Comparison of ENCODE assay signal across 29 mouse cellular contexts in genomic region chr9:60782057-60782789, GRCm38 (mm10). TPM values are rescaled to one million over a fixed set of nuclear protein-coding genes. Genes with fewer than 3 reads are reported as not detected.
DNase-seq lines count a peak whose midpoint lies in the region; ATAC-seq and TF ChIP-seq lines count a peak whose summit lies in the region.
"Had no signal": no experiment of that assay in that cellular context is flagged by ENCODE, and none has a peak within 500 bp of the region (broad histone marks: within the 10 kb centered on the region; RNA-seq: fewer than 3 reads in every experiment).

No protein-coding gene starts in this region.

- 57% methylated on average over 9 of the region's 9 CpGs for WGBS in forebrain, embryonic 12.5 days
- 46% methylated on average over 9 of the region's 9 CpGs for WGBS in forebrain, embryonic 15.5 days
- WGBS in midbrain, embryonic 11.5 days, result 76% methylated on average over 9 of the region's 9 CpGs
- WGBS in midbrain, embryonic 10.5 days, result 88% methylated on average over 9 of the region's 9 CpGs
- 72% methylated on average over 9 of the region's 9 CpGs for whole genome bisulfite sequencing in stomach, postnatal 0 days
- WGBS in limb, embryonic 10.5 days, result 87% methylated on average over 9 of the region's 9 CpGs

- H3K4me1 ChIP-seq in forebrain, embryonic 12.5 days, result peaks cover 15% of the 10 kb centered on the region
- peaks cover 5% of the 10 kb centered on the region; the same call in 1 of the 2 replicates for H3K4me1 ChIP-seq in forebrain, embryonic 15.5 days
- H3K4me1 ChIP-seq in midbrain, embryonic 11.5 days (ENCODE audit: control insufficient read depth, insufficient read depth, low read length), result peaks cover 6% of the 10 kb centered on the region; the same call in 1 of the 2 replicates
- peaks cover 7% of the 10 kb centered on the region for H3K4me1 ChIP-seq in midbrain, embryonic 10.5 days
- H3K4me1 ChIP-seq in stomach, postnatal 0 days (replicated peaks; ENCODE audit: control insufficient read depth, insufficient read depth), result no peaks in the 10 kb centered on the region
- H3K4me1 ChIP-seq in limb, embryonic 10.5 days, result no peaks in the 10 kb centered on the region
- H3K4me1 ChIP-seq: embryonic facial prominence, embryonic 10.5 days; embryonic facial prominence, embryonic 15.5 days; hindbrain, embryonic 12.5 days had no signal

- no peak overlapping the region for H3K9ac ChIP-seq in forebrain, embryonic 12.5 days
- H3K9ac ChIP-seq in forebrain, embryonic 15.5 days (replicated peaks), result no peak overlapping the region
- H3K9ac ChIP-seq in midbrain, embryonic 11.5 days (ENCODE audit: low read length), result no peak overlapping the region
- H3K9ac ChIP-seq in stomach, postnatal 0 days (ENCODE audit: low read length), result no peak overlapping the region
- H3K9ac ChIP-seq: embryonic facial prominence, embryonic 15.5 days; hindbrain, embryonic 12.5 days; limb, embryonic 13.5 days had no signal

- H3K36me3 ChIP-seq in forebrain, embryonic 12.5 days (replicated peaks), result no peaks in the 10 kb centered on the region
- H3K36me3 ChIP-seq in forebrain, embryonic 15.5 days, result no peaks in the 10 kb centered on the region
- H3K36me3 ChIP-seq in midbrain, embryonic 11.5 days (ENCODE audit: control insufficient read depth, insufficient read depth, low read length), result no peaks in the 10 kb centered on the region
- no peaks in the 10 kb centered on the region for H3K36me3 ChIP-seq in midbrain, embryonic 10.5 days
- H3K36me3 ChIP-seq in stomach, postnatal 0 days (ENCODE audit: control insufficient read depth, insufficient read depth, low read length), result no peaks in the 10 kb centered on the region
- H3K36me3 ChIP-seq in limb, embryonic 10.5 days, result no peaks in the 10 kb centered on the region
- H3K36me3 ChIP-seq: embryonic facial prominence, embryonic 10.5 days; embryonic facial prominence, embryonic 15.5 days; hindbrain, embryonic 12.5 days; limb, embryonic 13.5 days had no signal

- no peak for TF ChIP-seq CTCF in stomach, postnatal 0 days (IDR thresholded peaks at IDR 0.05; ENCODE audit: low read depth)

- ATAC-seq in forebrain, embryonic 12.5 days (ENCODE audit: low FRiP score), result peak; percentile 44; the same call in 1 of the 2 replicates
- ATAC-seq in forebrain, embryonic 15.5 days (replicated peaks), result no peak; the same call in 1 of the 2 replicates
- ATAC-seq in midbrain, embryonic 11.5 days (ENCODE audit: low FRiP score), result 0 out of 2 replicates have a peak, but pooled peaks have one; percentile 50
- no peak for ATAC-seq in stomach, postnatal 0 days (ENCODE audit: low FRiP score, low TSS enrichment)
- ATAC-seq: intestine, postnatal 0 days had no signal

- peak overlapping the region; percentile 53; the same call in 1 of the 2 replicates for H3K27ac ChIP-seq in forebrain, embryonic 12.5 days
- no peak overlapping the region for H3K27ac ChIP-seq in forebrain, embryonic 15.5 days (replicated peaks)
- no peak overlapping the region for H3K27ac ChIP-seq in midbrain, embryonic 11.5 days (ENCODE audit: low read depth, low read length)
- no peak overlapping the region; the same call in 1 of the 2 replicates for H3K27ac ChIP-seq in midbrain, embryonic 10.5 days (replicated peaks)
- 0 out of 2 replicates have a peak overlapping the region, but pooled peaks have one; percentile 25 for H3K27ac ChIP-seq in stomach, postnatal 0 days (replicated peaks)
- H3K27ac ChIP-seq in limb, embryonic 10.5 days, result no peak overlapping the region
- H3K27ac ChIP-seq: embryonic facial prominence, embryonic 10.5 days; embryonic facial prominence, embryonic 15.5 days; gastrocnemius, adult 2 months; hindbrain, embryonic 12.5 days; limb, embryonic 13.5 days had no signal

- 0 out of 2 replicates have a peak, but pooled peaks cover 8% of the 10 kb centered on the region for H3K27me3 ChIP-seq in forebrain, embryonic 12.5 days
- no peaks in the 10 kb centered on the region for H3K27me3 ChIP-seq in forebrain, embryonic 15.5 days
- no peaks in the 10 kb centered on the region for H3K27me3 ChIP-seq in midbrain, embryonic 11.5 days (ENCODE audit: control insufficient read depth, insufficient read depth, low read length)
- H3K27me3 ChIP-seq in midbrain, embryonic 10.5 days (ENCODE audit: low read depth, poor library complexity, severe bottlenecking), result no peaks in the 10 kb centered on the region
- H3K27me3 ChIP-seq in stomach, postnatal 0 days (ENCODE audit: control insufficient read depth, insufficient read depth, low read length), result no peaks in the 10 kb centered on the region
- no peaks in the 10 kb centered on the region for H3K27me3 ChIP-seq in limb, embryonic 10.5 days (ENCODE audit: low read depth, poor library complexity, severe bottlenecking)
- H3K27me3 ChIP-seq: embryonic facial prominence, embryonic 15.5 days; hindbrain, embryonic 12.5 days; limb, embryonic 13.5 days had no signal

- peak; percentile 89 for DNase-seq in midbrain, embryonic 11.5 days (ENCODE audit: low spot score, missing footprints)
- no peak for DNase-seq in midbrain, embryonic 10.5 days (ENCODE audit: low spot score)
- DNase-seq in fibroblast of lung, adult 2 months (ENCODE audit: low read depth), result peak; percentile 60
- DNase-seq in stomach, postnatal 0 days (ENCODE audit: low spot score), result no peak
- no peak for DNase-seq in right cerebral cortex, postnatal 36 days (ENCODE audit: low spot score in 2 of 2)
- no peak for DNase-seq in limb, embryonic 10.5 days (ENCODE audit: low spot score)
- DNase-seq: adrenal gland, postnatal 25 days; cerebellum, adult 18-20 months; cerebellum, postnatal 25 days; gastrocnemius, adult 2 months; gastrocnemius, postnatal 36 days; heart, adult 18-20 months; heart, postnatal 36 days; kidney, adult 9 months; kidney, postnatal 10 days; lung, postnatal 36 days; right cerebral cortex, postnatal 25 days; spleen, adult 18-20 months; thymus, adult 2 months; thymus, postnatal 36 days had no signal

- H3K9me3 ChIP-seq in forebrain, embryonic 12.5 days, result no peaks in the 10 kb centered on the region
- H3K9me3 ChIP-seq in forebrain, embryonic 15.5 days, result no peaks in the 10 kb centered on the region
- H3K9me3 ChIP-seq in midbrain, embryonic 11.5 days (ENCODE audit: control insufficient read depth, low read length), result no peaks in the 10 kb centered on the region
- H3K9me3 ChIP-seq in midbrain, embryonic 10.5 days (replicated peaks), result no peaks in the 10 kb centered on the region
- no peaks in the 10 kb centered on the region for H3K9me3 ChIP-seq in stomach, postnatal 0 days (ENCODE audit: control insufficient read depth, low read length)
- H3K9me3 ChIP-seq in limb, embryonic 10.5 days (replicated peaks), result no peaks in the 10 kb centered on the region
- H3K9me3 ChIP-seq: embryonic facial prominence, embryonic 10.5 days; embryonic facial prominence, embryonic 15.5 days; hindbrain, embryonic 12.5 days; limb, embryonic 13.5 days had no signal

- no peak for TF ChIP-seq EP300 in stomach, postnatal 0 days (optimal IDR thresholded peaks at IDR 0.05)

- no peak overlapping the region for H3K4me2 ChIP-seq in forebrain, embryonic 12.5 days
- H3K4me2 ChIP-seq in forebrain, embryonic 15.5 days (replicated peaks), result no peak overlapping the region
- H3K4me2 ChIP-seq in midbrain, embryonic 11.5 days, result no peak overlapping the region
- H3K4me2 ChIP-seq in stomach, postnatal 0 days (replicated peaks; ENCODE audit: low read depth), result no peak overlapping the region
- H3K4me2 ChIP-seq: embryonic facial prominence, embryonic 15.5 days; heart, embryonic 11.5 days; hindbrain, embryonic 12.5 days; limb, embryonic 13.5 days; liver, embryonic 11.5 days had no signal

- H3K4me3 ChIP-seq in forebrain, embryonic 12.5 days (replicated peaks), result no peak overlapping the region
- H3K4me3 ChIP-seq in forebrain, embryonic 15.5 days, result no peak overlapping the region
- no peak overlapping the region for H3K4me3 ChIP-seq in midbrain, embryonic 11.5 days (ENCODE audit: low read depth, low read length)
- no peak overlapping the region for H3K4me3 ChIP-seq in midbrain, embryonic 10.5 days
- H3K4me3 ChIP-seq in stomach, postnatal 0 days (ENCODE audit: low read depth, low read length), result no peak overlapping the region
- no peak overlapping the region for H3K4me3 ChIP-seq in limb, embryonic 10.5 days
- H3K4me3 ChIP-seq: embryonic facial prominence, embryonic 10.5 days; embryonic facial prominence, embryonic 15.5 days; gastrocnemius, adult 2 months; hindbrain, embryonic 12.5 days; limb, embryonic 13.5 days had no signal

RNA-seq across cellular contexts. Expression of gene Uaca, which starts 12.1 kb away (rescaled TPM):
- polyA plus RNA-seq in forebrain, embryonic 12.5 days (2016; fragmentation: Nextera tagmentation; extraction: Ambion mirVana), result 32.4 and 32.5 TPM in 2 replicates
- 15.2 and 16.1 TPM in 2 replicates for polyA plus RNA-seq in forebrain, embryonic 15.5 days (2015; fragmentation: Nextera tagmentation; extraction: Ambion mirVana)
- polyA plus RNA-seq in midbrain, embryonic 11.5 days (2014; fragmentation: Nextera tagmentation; extraction: Ambion mirVana), result 26.7 and 27.9 TPM in 2 replicates
- polyA plus RNA-seq in midbrain, embryonic 10.5 days (2016; fragmentation: Nextera tagmentation; extraction: Ambion mirVana), result 33.1 and 37.0 TPM in 2 replicates
- 17.3 and 18.6 TPM in 2 replicates for polyA plus RNA-seq in stomach, postnatal 0 days (2015; fragmentation: Nextera tagmentation; extraction: Ambion mirVana)
- polyA plus RNA-seq in limb, embryonic 10.5 days (2016; fragmentation: Nextera tagmentation; extraction: Ambion mirVana), result 23.3 and 27.9 TPM in 2 replicates

Comparison
In these comparisons a context has a peak if more than half of its experiments do, and no peak if none do; other contexts are left out.
1. ATAC-seq: peak in forebrain, embryonic 12.5 days (single experiment) and midbrain, embryonic 11.5 days (single experiment); none in forebrain, embryonic 15.5 days (single experiment) and stomach, postnatal 0 days (single experiment).
2. H3K27ac ChIP-seq: peak in forebrain, embryonic 12.5 days (single experiment) and stomach, postnatal 0 days (single experiment); none in forebrain, embryonic 15.5 days (single experiment), midbrain, embryonic 11.5 days (single experiment), midbrain, embryonic 10.5 days (single experiment) and limb, embryonic 10.5 days (single experiment).
3. DNase-seq: peak in midbrain, embryonic 11.5 days (single experiment) and fibroblast of lung, adult 2 months (single experiment); none in midbrain, embryonic 10.5 days (single experiment), stomach, postnatal 0 days (single experiment), right cerebral cortex, postnatal 36 days (0 of 2) and limb, embryonic 10.5 days (single experiment).